ENCODE assay signal across 19 mouse cellular contexts in genomic region chr10:87556441-87556840, GRCm38 (mm10). TPM values are rescaled to one million over a fixed set of nuclear protein-coding genes. Genes with fewer than 3 reads are reported as not detected.
A peak's percentile ranks its signal among the peaks of the same experiment; 100 is the strongest.
DNase-seq lines count a peak whose midpoint lies in the region.
"Had no signal": no experiment of that assay in that cellular context is flagged by ENCODE, and none has a peak within 500 bp of the region (broad histone marks: within the 10 kb centered on the region; RNA-seq: fewer than 3 reads in every experiment).

No protein-coding gene starts in this region.

- DNase-seq in adrenal gland, adult 8-10 months: peak; percentile 18
- DNase-seq in adrenal gland, postnatal 25 days: no peak
- DNase-seq in ovary, adult 18-20 months (ENCODE audit: low spot score): peak; percentile 58
- no peak for DNase-seq in ovary, postnatal 14 days (ENCODE audit: low spot score)
- peak; percentile 34 for DNase-seq in adrenal gland, postnatal 14 days
- peak; percentile 53 for DNase-seq in testis, postnatal 10 days (ENCODE audit: low spot score)
- no peak for DNase-seq in thymus, adult 18-20 months
- no peak for DNase-seq in kidney, adult 8-10 months
- DNase-seq: cerebellum, adult 11 months; cerebellum, adult 2 months; cerebellum, adult 9-11 months; cerebellum, postnatal 25 days; forebrain, postnatal 0 days; gastrocnemius, adult 2 months; gastrocnemius, postnatal 14 days; heart, adult 11 months had no signal

RNA-seq across cellular contexts. Expression of gene Pah, which starts 34.8 kb away (rescaled TPM):
- under 1 TPM in 2 of 4 experiments, not detected in 2; 0.52 to 0.86 TPM for total RNA-seq in adrenal gland, adult 8-10 months (2022)
- total RNA-seq in adrenal gland, postnatal 25 days (2021): 4.9 TPM in 1 of 2 replicates, not detected in the other
- total RNA-seq in adrenal gland, postnatal 14 days (2021): 3.5 and 78.8 TPM in 2 replicates
- total RNA-seq: common myeloid progenitor, adult 5-6 weeks; forebrain, postnatal 0 days; gastrocnemius, adult 2 months; gastrocnemius, postnatal 14 days; hematopoietic stem cell, adult 5-6 weeks; MEL had no signal

Comparison
In these comparisons a context has a peak if more than half of its experiments do, and no peak if none do; other contexts are left out.
1. DNase-seq: peak in adrenal gland, adult 8-10 months (single experiment), ovary, adult 18-20 months (single experiment), adrenal gland, postnatal 14 days (single experiment) and testis, postnatal 10 days (single experiment); none in adrenal gland, postnatal 25 days (single experiment), ovary, postnatal 14 days (single experiment), thymus, adult 18-20 months (0 of 2) and kidney, adult 8-10 months (0 of 2).